Comparison of ENCODE assay signal across 8 mouse cellular contexts in the genomic region with DNA sequence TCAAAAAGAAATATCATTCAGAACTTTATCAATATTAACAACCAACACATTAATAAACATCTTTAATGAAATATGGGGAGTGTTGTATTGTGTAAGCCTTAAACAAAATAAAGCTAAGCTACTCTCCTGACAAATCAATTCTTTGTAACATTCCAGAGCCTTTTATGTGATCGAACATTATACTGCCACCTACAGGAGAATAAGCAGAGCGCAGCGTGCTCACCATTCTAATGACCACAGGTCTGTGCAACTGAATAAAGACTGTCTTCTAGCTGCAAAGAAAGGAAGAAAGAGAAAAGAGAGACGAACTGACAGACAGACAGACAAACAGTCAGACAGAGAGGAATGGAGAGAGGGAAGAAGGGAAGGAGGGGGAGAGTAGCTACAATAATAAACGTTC. TPM values are rescaled to one million over a fixed set of nuclear protein-coding genes. Genes with fewer than 3 reads are reported as not detected.
A peak's percentile ranks its signal among the peaks of the same experiment; 100 is the strongest.
DNase-seq lines count a peak whose midpoint lies in the region; ATAC-seq lines count a peak whose summit lies in the region.

No protein-coding gene starts in this region.

- no peaks in the 10 kb centered on the region for H3K27me3 ChIP-seq in kidney, embryonic 15.5 days
- H3K27me3 ChIP-seq in neural tube, embryonic 14.5 days (ENCODE audit: control insufficient read depth, insufficient read depth, low read length): no peaks in the 10 kb centered on the region

- H3K4me2 ChIP-seq in kidney, embryonic 15.5 days: no peak overlapping the region
- H3K4me2 ChIP-seq in neural tube, embryonic 14.5 days (ENCODE audit: low read depth, low read length): no peak overlapping the region

- H3K9me3 ChIP-seq in kidney, embryonic 15.5 days (replicated peaks): no peaks in the 10 kb centered on the region
- H3K9me3 ChIP-seq in neural tube, embryonic 14.5 days (ENCODE audit: control insufficient read depth, low read length): no peaks in the 10 kb centered on the region

- no peaks in the 10 kb centered on the region for H3K4me1 ChIP-seq in kidney, embryonic 15.5 days
- no peaks in the 10 kb centered on the region for H3K4me1 ChIP-seq in neural tube, embryonic 14.5 days (ENCODE audit: control insufficient read depth, insufficient read depth, low read length)

- H3K9ac ChIP-seq in kidney, embryonic 15.5 days: no peak overlapping the region
- H3K9ac ChIP-seq in neural tube, embryonic 14.5 days (replicated peaks; ENCODE audit: low read depth, low read length): no peak overlapping the region

- no peak overlapping the region for H3K27ac ChIP-seq in kidney, embryonic 15.5 days
- no peak overlapping the region for H3K27ac ChIP-seq in neural tube, embryonic 14.5 days (ENCODE audit: low read depth, low read length)

- peak; percentile 36 for DNase-seq in kidney, adult 18-20 months
- peak; percentile 67 for DNase-seq in ES-CJ7 (ENCODE audit: low read depth, low spot score)
- peak; percentile 64 for DNase-seq in adipocyte (ENCODE audit: low spot score)
- DNase-seq in heart, postnatal 4 days: peak; percentile 42
- DNase-seq in layer of hippocampus, postnatal 36 days: peak; percentile 14 to 27
- no peak for DNase-seq in gastrocnemius, postnatal 25 days

- ATAC-seq in kidney, embryonic 15.5 days (replicated peaks; ENCODE audit: low FRiP score): no peak
- ATAC-seq in neural tube, embryonic 14.5 days (ENCODE audit: low read depth): peak; percentile 73; the same call in 1 of the 2 replicates

- H3K36me3 ChIP-seq in kidney, embryonic 15.5 days: no peaks in the 10 kb centered on the region
- no peaks in the 10 kb centered on the region for H3K36me3 ChIP-seq in neural tube, embryonic 14.5 days (ENCODE audit: control insufficient read depth, insufficient read depth, low read length)

- H3K4me3 ChIP-seq in kidney, embryonic 15.5 days (replicated peaks): no peak overlapping the region
- no peak overlapping the region for H3K4me3 ChIP-seq in neural tube, embryonic 14.5 days (ENCODE audit: low read depth, low read length)

- 20% methylated on average over 5 of the region's 5 CpGs for WGBS in kidney, embryonic 15.5 days
- WGBS in neural tube, embryonic 14.5 days: 14% methylated on average over 5 of the region's 5 CpGs

RNA-seq across cellular contexts. Expression of a gene that starts 27.1 kb away (rescaled TPM):
- 0.10 and 0.18 TPM in 2 replicates for polyA plus RNA-seq in kidney, embryonic 15.5 days (2015; fragmentation: Nextera tagmentation; extraction: Ambion mirVana)
- total RNA-seq in heart, postnatal 4 days (2021): under 1 TPM in 1 of 2 experiments, not detected in 1; 0.10 TPM
- under 1 TPM; 0.57 to 0.68 TPM for total RNA-seq in layer of hippocampus, postnatal 36 days (2021)
- 0.12 and 0.28 TPM in 2 replicates for polyA plus RNA-seq in neural tube, embryonic 14.5 days (2014; fragmentation: Nextera tagmentation; extraction: Ambion mirVana)
- not detected for total RNA-seq in gastrocnemius, postnatal 25 days (2021)

RNA-seq across cellular contexts. Expression of a gene that starts 29.8 kb away (rescaled TPM):
- 1.8 and 2.0 TPM in 2 replicates for polyA plus RNA-seq in kidney, embryonic 15.5 days (2015; fragmentation: Nextera tagmentation; extraction: Ambion mirVana)
- total RNA-seq in heart, postnatal 4 days (2021): under 1 TPM; 0.09 to 0.55 TPM
- total RNA-seq in layer of hippocampus, postnatal 36 days (2021): not detected
- not detected in 2 replicates for polyA plus RNA-seq in neural tube, embryonic 14.5 days (2014; fragmentation: Nextera tagmentation; extraction: Ambion mirVana)
- total RNA-seq in gastrocnemius, postnatal 25 days (2021): under 1 TPM in 1 of 2 experiments, not detected in 1; 0.10 TPM

RNA-seq across cellular contexts. Expression of a gene that starts 49.2 kb away (rescaled TPM):
- polyA plus RNA-seq in kidney, embryonic 15.5 days (2015; fragmentation: Nextera tagmentation; extraction: Ambion mirVana): not detected in 2 replicates
- not detected for total RNA-seq in heart, postnatal 4 days (2021)
- not detected for total RNA-seq in layer of hippocampus, postnatal 36 days (2021)
- not detected in 2 replicates for polyA plus RNA-seq in neural tube, embryonic 14.5 days (2014; fragmentation: Nextera tagmentation; extraction: Ambion mirVana)
- total RNA-seq in gastrocnemius, postnatal 25 days (2021): not detected

RNA-seq across cellular contexts. Expression of a gene that starts 58.6 kb away (rescaled TPM):
- polyA plus RNA-seq in kidney, embryonic 15.5 days (2015; fragmentation: Nextera tagmentation; extraction: Ambion mirVana): 0.32 TPM in 1 of 2 replicates, not detected in the other
- not detected for total RNA-seq in heart, postnatal 4 days (2021)
- not detected for total RNA-seq in layer of hippocampus, postnatal 36 days (2021)
- polyA plus RNA-seq in neural tube, embryonic 14.5 days (2014; fragmentation: Nextera tagmentation; extraction: Ambion mirVana): not detected in 2 replicates
- total RNA-seq in gastrocnemius, postnatal 25 days (2021): not detected
